25 mouse cellular contexts compared by ENCODE assay signal in genomic region chr2:59543543-59544065, GRCm38 (mm10). TPM values are rescaled to one million over a fixed set of nuclear protein-coding genes. Genes with fewer than 3 reads are reported as not detected.
A peak's percentile ranks its signal among the peaks of the same experiment; 100 is the strongest.
DNase-seq lines count a peak whose midpoint lies in the region; ATAC-seq lines count a peak whose summit lies in the region.
"Had no signal": no experiment of that assay in that cellular context is flagged by ENCODE, and none has a peak within 500 bp of the region (broad histone marks: within the 10 kb centered on the region; RNA-seq: fewer than 3 reads in every experiment).

No protein-coding gene starts in this region.

- H3K27ac ChIP-seq in forebrain, embryonic 10.5 days: peak overlapping the region; percentile 44
- no peak overlapping the region for H3K27ac ChIP-seq in forebrain, embryonic 13.5 days
- no peak overlapping the region for H3K27ac ChIP-seq in hindbrain, embryonic 11.5 days (ENCODE audit: low read depth, low read length)
- H3K27ac ChIP-seq in hindbrain, embryonic 14.5 days: no peak overlapping the region
- peak overlapping the region; percentile 23; the same call in 1 of the 2 replicates for H3K27ac ChIP-seq in limb, embryonic 12.5 days
- H3K27ac ChIP-seq: stomach, postnatal 0 days had no signal

- H3K9me3 ChIP-seq in forebrain, embryonic 10.5 days: no peaks in the 10 kb centered on the region
- H3K9me3 ChIP-seq in forebrain, embryonic 13.5 days (replicated peaks): no peaks in the 10 kb centered on the region
- no peaks in the 10 kb centered on the region for H3K9me3 ChIP-seq in hindbrain, embryonic 11.5 days (ENCODE audit: control insufficient read depth, low read length)
- H3K9me3 ChIP-seq in hindbrain, embryonic 14.5 days (ENCODE audit: control insufficient read depth, low read length): no peaks in the 10 kb centered on the region
- no peaks in the 10 kb centered on the region for H3K9me3 ChIP-seq in limb, embryonic 12.5 days
- H3K9me3 ChIP-seq: G1E; heart, embryonic 12.5 days had no signal

- WGBS in forebrain, embryonic 10.5 days: 31% methylated on average over 9 of the region's 9 CpGs
- WGBS in forebrain, embryonic 13.5 days: 7% methylated on average over 9 of the region's 9 CpGs
- 28% methylated on average over 9 of the region's 9 CpGs for WGBS in hindbrain, embryonic 11.5 days
- 17% methylated on average over 9 of the region's 9 CpGs for WGBS in hindbrain, embryonic 14.5 days
- WGBS in limb, embryonic 12.5 days: 55% methylated on average over 9 of the region's 9 CpGs

- no peak overlapping the region; the same call in 1 of the 2 replicates for H3K4me3 ChIP-seq in forebrain, embryonic 10.5 days
- no peak overlapping the region for H3K4me3 ChIP-seq in forebrain, embryonic 13.5 days
- H3K4me3 ChIP-seq in hindbrain, embryonic 11.5 days (ENCODE audit: low read depth, low read length): no peak overlapping the region
- no peak overlapping the region for H3K4me3 ChIP-seq in hindbrain, embryonic 14.5 days (replicated peaks; ENCODE audit: low read length)
- H3K4me3 ChIP-seq in limb, embryonic 12.5 days (replicated peaks): no peak overlapping the region
- H3K4me3 ChIP-seq: heart, embryonic 12.5 days; myocyte had no signal

- no peak for DNase-seq in forebrain, embryonic 10.5 days (ENCODE audit: extremely low spot score, low spot score)
- peak; percentile 38 for DNase-seq in hindbrain, embryonic 11.5 days (ENCODE audit: low spot score)
- no peak for DNase-seq in hindbrain, embryonic 14.5 days (ENCODE audit: low spot score)
- peak; percentile 65 for DNase-seq in Muller cell, postnatal 12 days (ENCODE audit: inconsistent ontology term)
- DNase-seq in cerebellum, postnatal 14 days: no peak
- DNase-seq: adrenal gland, postnatal 25 days; cerebellum, adult 11-12 months; gastrocnemius, postnatal 25 days; heart, postnatal 14 days; kidney, adult 2 months; kidney, postnatal 25 days; left cerebral cortex, postnatal 4 days; lung, adult 18-20 months; lung, postnatal 14 days; midbrain, embryonic 14.5 days; right cerebral cortex, adult 18-20 months had no signal

- no peaks in the 10 kb centered on the region for H3K36me3 ChIP-seq in forebrain, embryonic 10.5 days (replicated peaks)
- H3K36me3 ChIP-seq in forebrain, embryonic 13.5 days (ENCODE audit: poor library complexity, severe bottlenecking): no peaks in the 10 kb centered on the region
- no peaks in the 10 kb centered on the region for H3K36me3 ChIP-seq in hindbrain, embryonic 11.5 days (ENCODE audit: control insufficient read depth, insufficient read depth, low read length)
- no peaks in the 10 kb centered on the region for H3K36me3 ChIP-seq in hindbrain, embryonic 14.5 days (replicated peaks; ENCODE audit: control insufficient read depth, insufficient read depth)
- no peaks in the 10 kb centered on the region for H3K36me3 ChIP-seq in limb, embryonic 12.5 days
- H3K36me3 ChIP-seq: G1E; heart, embryonic 12.5 days had no signal

- H3K27me3 ChIP-seq in forebrain, embryonic 10.5 days (ENCODE audit: poor library complexity, severe bottlenecking): no peaks in the 10 kb centered on the region
- H3K27me3 ChIP-seq in forebrain, embryonic 13.5 days: no peaks in the 10 kb centered on the region
- no peaks in the 10 kb centered on the region for H3K27me3 ChIP-seq in hindbrain, embryonic 11.5 days (ENCODE audit: control insufficient read depth, insufficient read depth, low read length)
- no peaks in the 10 kb centered on the region for H3K27me3 ChIP-seq in hindbrain, embryonic 14.5 days (ENCODE audit: control insufficient read depth, insufficient read depth, low read length)
- H3K27me3 ChIP-seq in limb, embryonic 12.5 days: no peaks in the 10 kb centered on the region
- H3K27me3 ChIP-seq: heart, embryonic 12.5 days had no signal

- no peak overlapping the region for H3K4me2 ChIP-seq in forebrain, embryonic 13.5 days
- H3K4me2 ChIP-seq in hindbrain, embryonic 11.5 days (replicated peaks; ENCODE audit: low read depth, low read length): no peak overlapping the region
- H3K4me2 ChIP-seq in hindbrain, embryonic 14.5 days (replicated peaks): no peak overlapping the region
- no peak overlapping the region for H3K4me2 ChIP-seq in limb, embryonic 12.5 days
- H3K4me2 ChIP-seq: liver, embryonic 11.5 days had no signal

- ATAC-seq in forebrain, embryonic 13.5 days: no peak
- ATAC-seq in hindbrain, embryonic 11.5 days (ENCODE audit: low FRiP score): peak; percentile 39
- no peak for ATAC-seq in hindbrain, embryonic 14.5 days (ENCODE audit: low FRiP score)
- ATAC-seq in limb, embryonic 12.5 days (ENCODE audit: insufficient number of reproducible peaks, insufficient read depth, low FRiP score, low TSS enrichment, low read depth): no peak
- ATAC-seq: CD4-positive, CD25-positive, alpha-beta regulatory T cell, adult 4 months; inflammation-experienced regulatory T-cells, adult 6 months had no signal

- H3K9ac ChIP-seq in forebrain, embryonic 13.5 days: no peak overlapping the region
- no peak overlapping the region for H3K9ac ChIP-seq in hindbrain, embryonic 11.5 days (ENCODE audit: low read depth, low read length)
- no peak overlapping the region for H3K9ac ChIP-seq in hindbrain, embryonic 14.5 days
- no peak overlapping the region for H3K9ac ChIP-seq in limb, embryonic 12.5 days (replicated peaks)
- H3K9ac ChIP-seq: heart, embryonic 12.5 days had no signal

- H3K4me1 ChIP-seq in forebrain, embryonic 10.5 days: peaks cover 51% of the 10 kb centered on the region
- peaks cover 27% of the 10 kb centered on the region for H3K4me1 ChIP-seq in forebrain, embryonic 13.5 days
- H3K4me1 ChIP-seq in hindbrain, embryonic 11.5 days (replicated peaks; ENCODE audit: control insufficient read depth, insufficient read depth, low read length): no peaks in the 10 kb centered on the region; the same call in 1 of the 2 replicates
- peaks cover 7% of the 10 kb centered on the region for H3K4me1 ChIP-seq in hindbrain, embryonic 14.5 days (replicated peaks; ENCODE audit: control insufficient read depth, insufficient read depth, low read length)
- peaks cover 37% of the 10 kb centered on the region for H3K4me1 ChIP-seq in limb, embryonic 12.5 days (replicated peaks)

RNA-seq across cellular contexts. Expression of gene Dapl1, which starts 59.2 kb away (rescaled TPM):
- 1.2 and 1.9 TPM in 2 replicates for polyA plus RNA-seq in forebrain, embryonic 10.5 days (2016; fragmentation: Nextera tagmentation; extraction: Ambion mirVana)
- 0.45 TPM in 1 of 2 replicates, not detected in the other for polyA plus RNA-seq in forebrain, embryonic 13.5 days (2015; fragmentation: Nextera tagmentation; extraction: Ambion mirVana)
- 0.43 and 1.5 TPM in 2 replicates for polyA plus RNA-seq in hindbrain, embryonic 11.5 days (2014; fragmentation: Nextera tagmentation; extraction: Ambion mirVana)
- 0.53 TPM in 1 of 2 replicates, not detected in the other for polyA plus RNA-seq in hindbrain, embryonic 14.5 days (2014; fragmentation: Nextera tagmentation; extraction: Ambion mirVana)
- 2.1 and 2.2 TPM in 2 replicates for polyA plus RNA-seq in limb, embryonic 12.5 days (2016; fragmentation: Nextera tagmentation; extraction: Ambion mirVana)
- polyA plus RNA-seq: G1E, myocyte had no signal

Comparison
In these comparisons a context has a peak if more than half of its experiments do, and no peak if none do; other contexts are left out.
1. DNase-seq: peak in hindbrain, embryonic 11.5 days (single experiment) and Muller cell, postnatal 12 days (single experiment); none in forebrain, embryonic 10.5 days (single experiment), hindbrain, embryonic 14.5 days (single experiment) and cerebellum, postnatal 14 days (0 of 2).
2. H3K27ac ChIP-seq: peak in forebrain, embryonic 10.5 days (single experiment) and limb, embryonic 12.5 days (single experiment); none in forebrain, embryonic 13.5 days (single experiment), hindbrain, embryonic 11.5 days (single experiment) and hindbrain, embryonic 14.5 days (single experiment).